Mouse (Mus musculus): ENCODE data around the gene Mtnr1b.

Mtnr1b gene

DNA sequence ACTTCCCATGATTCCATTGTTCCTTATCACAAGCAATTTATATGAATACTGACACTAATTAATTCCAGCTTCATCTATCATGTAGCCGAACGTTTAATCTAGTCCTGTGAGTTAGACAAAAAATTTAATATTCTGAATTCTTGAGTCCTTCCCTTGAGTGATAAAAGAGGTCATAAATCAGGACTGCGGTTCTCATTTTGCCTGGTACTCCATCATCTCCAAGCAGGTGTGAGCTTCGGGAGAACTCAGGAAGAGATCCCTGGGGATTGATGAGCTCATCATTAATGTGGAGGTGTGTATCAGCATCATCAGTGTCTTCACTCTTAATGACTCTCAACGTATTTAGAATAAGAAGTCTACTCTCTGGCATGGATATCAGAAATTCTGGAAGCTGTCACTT lies 74.0 kb downstream of the Mtnr1b start:
- no peak for DNase-seq

DNA sequence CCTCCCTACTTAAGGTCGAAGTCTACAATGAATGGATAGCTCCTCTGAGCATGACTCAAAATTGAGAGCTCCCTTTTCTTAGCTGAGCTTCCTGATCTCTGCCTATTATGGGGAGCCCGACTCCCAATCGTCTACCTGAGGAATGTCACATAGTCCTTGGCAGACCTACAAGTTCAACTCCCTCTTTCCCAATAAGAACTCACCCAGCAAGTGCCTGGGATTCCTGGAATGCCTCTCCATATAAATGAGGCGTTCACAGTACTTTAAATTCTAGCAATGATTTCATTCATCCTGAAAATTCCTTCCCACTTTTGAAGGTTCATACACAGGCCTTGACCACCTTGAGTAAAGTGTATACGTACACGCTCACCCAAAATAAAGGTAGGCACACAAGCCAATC lies 79.9 kb downstream of the Mtnr1b start:
- no peak for DNase-seq

GRCm38 (mm10) chr9:15792076-15792475 lies 82.3 kb downstream of the Mtnr1b start:
- no peak for DNase-seq

DNA sequence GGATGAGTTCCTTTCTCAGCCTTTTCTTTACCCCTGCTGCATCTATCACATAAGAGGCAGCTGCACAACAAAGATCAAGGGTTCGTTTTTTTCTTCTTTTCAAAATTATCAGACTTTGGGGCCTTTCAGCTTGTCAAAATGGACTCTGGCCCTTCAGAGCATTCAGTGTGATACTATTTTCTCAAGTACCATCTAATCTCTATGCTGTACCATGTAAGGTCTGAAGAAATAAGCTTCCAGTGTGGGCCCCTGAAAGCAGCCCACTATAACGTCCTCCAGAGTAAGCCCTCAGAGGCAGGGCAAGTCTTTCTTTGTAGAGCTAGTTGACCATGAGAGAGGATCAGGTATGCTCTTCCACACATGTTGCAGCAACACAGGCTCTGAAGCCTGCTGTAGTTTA lies 87.7 kb downstream of the Mtnr1b start:
- DNase-seq = no peak

GRCm38 (mm10) chr9:15786192-15786591 lies 88.2 kb downstream of the Mtnr1b start:
- DNase-seq = no peak

- DNase-seq = no peak
Observed at GRCm38 (mm10) chr9:15781936-15782335, 92.4 kb downstream of the Mtnr1b start.

- DNase-seq = no peak
Observed at GRCm38 (mm10) chr9:15774911-15775310, 99.4 kb downstream of the Mtnr1b start.
